Mouse (Mus musculus) limb, embryonic 13.5 days (tissue): ENCODE data around the gene Cep164. TPM values are rescaled to one million over a fixed set of nuclear protein-coding genes. Genes with fewer than 3 reads are reported as not detected.
"Not testable (repeated sequence)": the region's sequence is repeated elsewhere in the genome, so short reads cannot be mapped to it uniquely, and the experiment has no call there.

ENCODE experiments used
- ATAC-seq: fragments of 200-750 bp; cut with Nextera tagmentation; 2 replicates; pipeline ENCODE4 v1.8.0; 2017; ENCODE audit warnings: low read depth, moderate number of reproducible peaks, moderate TSS enrichment; ENCODE audit not compliant: low FRiP score
- H3K27ac ChIP-seq: fragments of 300-500 bp; sonication (generic); 2 replicates; pipeline ENCODE4 v1.5.1; 2015; ENCODE audit warnings: inconsistent platforms, mild to moderate bottlenecking, moderate library complexity
- H3K27me3 ChIP-seq: fragments of 300-500 bp; sonication (generic); 2 replicates; pipeline ENCODE4 v1.6.1; 2015; ENCODE audit warnings: mild to moderate bottlenecking, inconsistent platforms
- H3K36me3 ChIP-seq: fragments of 300-500 bp; sonication (generic); 2 replicates; pipeline ENCODE4 v1.6.1; 2015; ENCODE audit warnings: inconsistent platforms, mild to moderate bottlenecking, moderate library complexity
- H3K4me1 ChIP-seq: fragments of 300-500 bp; sonication (generic); 2 replicates; pipeline ENCODE4 v1.6.1; 2015; ENCODE audit warnings: inconsistent platforms
- H3K4me2 ChIP-seq: fragments of 300-500 bp; sonication (generic); replicated peaks from 2 replicates; pipeline ENCODE4 v1.6.1; 2015; ENCODE audit warnings: inconsistent platforms, mild to moderate bottlenecking, moderate library complexity
- H3K4me3 ChIP-seq: fragments of 300-500 bp; sonication (generic); 2 replicates; pipeline ENCODE4 v1.5.1; 2015; ENCODE audit warnings: moderate library complexity, mild to moderate bottlenecking, inconsistent platforms
- H3K9ac ChIP-seq: fragments of 300-500 bp; sonication (generic); 2 replicates; pipeline ENCODE4 v1.6.1; 2015; ENCODE audit warnings: mild to moderate bottlenecking, inconsistent platforms
- H3K9me3 ChIP-seq: fragments of 300-500 bp; sonication (generic); 2 replicates; pipeline ENCODE4 v1.6.1; 2016; ENCODE audit warnings: inconsistent platforms
- WGBS: fragments of 180-500 bp; shearing (Covaris S2); methylation state at CpG from one replicate; pipeline ENCODE4 v1.1.7; 2015; 5-methylcytosine and 5-hydroxymethylcytosine counted together
- polyA plus RNA-seq: library from polyadenylated mRNA; unstranded; fragments of >200 nt; fragmentation: Nextera tagmentation; extraction: Ambion mirVana; gene quantifications from 2 replicates; pipeline ENCODE4 v1.2.1, GENCODE M21; 2015

Gene Cep164
- polyA plus RNA-seq, 1 experiment from 2014 or later, result 31.6 TPM

DNA sequence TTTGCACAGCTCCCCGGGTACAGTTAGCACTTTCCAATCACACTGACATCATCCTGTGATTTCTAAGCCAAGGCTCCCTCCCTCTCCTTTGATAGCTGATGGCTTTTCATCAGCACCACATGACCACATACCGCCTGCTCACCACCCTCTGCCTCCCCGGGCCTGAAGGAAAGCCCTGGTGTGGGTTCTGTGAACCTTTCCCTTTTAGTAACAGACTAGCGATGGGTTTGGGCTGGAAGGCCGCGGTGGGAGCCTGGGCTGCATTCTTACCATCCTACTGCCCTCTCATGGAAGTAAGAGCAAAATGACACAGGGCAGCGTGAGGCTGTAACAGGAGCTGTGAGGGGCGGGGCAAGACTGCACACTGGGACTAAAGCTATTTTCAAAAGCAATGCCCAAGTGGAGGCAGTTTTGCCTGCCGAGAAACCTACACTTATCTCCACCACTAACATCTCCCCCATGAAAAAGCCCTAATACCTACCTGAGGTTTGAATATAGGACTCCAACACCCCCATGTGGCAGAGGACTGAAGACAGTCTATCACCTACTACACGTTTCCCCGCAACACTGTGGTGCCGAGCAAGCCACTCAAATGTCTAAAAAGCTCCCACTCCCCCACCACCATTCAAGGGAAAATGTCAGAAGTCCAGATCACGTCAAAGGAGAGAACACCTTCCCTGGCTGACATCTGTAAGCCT, 29.9 kb downstream of the Cep164 start:
- peak overlapping the region; percentile 46 for H3K4me2 ChIP-seq
- peak; percentile 86; the same call in 1 of the 2 replicates for ATAC-seq
- peaks cover 18% of the 10 kb centered on the region for H3K4me1 ChIP-seq
- no peaks in the 10 kb centered on the region for H3K9me3 ChIP-seq
- no peak overlapping the region for H3K4me3 ChIP-seq
- H3K27me3 ChIP-seq, result no peaks in the 10 kb centered on the region
- peaks cover 40% of the 10 kb centered on the region for H3K36me3 ChIP-seq
- H3K9ac ChIP-seq, result peak overlapping the region; percentile 50
- H3K27ac ChIP-seq, result peak overlapping the region; percentile 49; the same call in 1 of the 2 replicates
- WGBS, result 12% methylated on average over 13 of the region's 13 CpGs

DNA sequence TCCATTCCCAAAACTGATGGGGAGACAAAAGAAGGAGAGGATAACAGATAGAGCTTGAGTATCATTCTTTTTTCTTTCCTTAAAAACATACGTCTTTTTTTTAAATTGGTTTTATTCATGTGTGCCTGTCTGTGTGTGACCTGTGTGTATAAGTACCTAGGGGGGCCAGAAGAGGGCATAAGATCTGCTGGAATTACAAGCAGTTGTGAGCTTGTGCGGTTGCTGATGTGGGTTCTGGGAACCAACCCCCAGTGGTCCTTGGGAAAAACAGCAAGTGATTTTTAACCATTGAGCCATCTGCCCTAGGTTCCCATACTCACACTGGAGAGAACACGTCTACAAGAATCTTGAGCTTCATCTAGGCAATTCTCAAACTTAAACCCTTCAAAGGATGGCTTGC, 31.2 kb downstream of the Cep164 start:
- Histone ChIP-seq H3K4me2 (no peak overlapping the region), H3K9me3 (no peaks in the 10 kb centered on the region), H3K36me3 (peaks cover 47% of the 10 kb centered on the region), H3K9ac (no peak overlapping the region), H3K4me3 (no peak overlapping the region), H3K27me3 (no peaks in the 10 kb centered on the region), H3K4me1 (peaks cover 18% of the 10 kb centered on the region), H3K27ac (no peak overlapping the region)
- ATAC-seq, result no peak
- 88% methylated on average over 3 of the region's 3 CpGs for WGBS

- Histone ChIP-seq H3K9me3 (no peaks in the 10 kb centered on the region), H3K4me3 (no peak overlapping the region), H3K36me3 (peaks cover 49% of the 10 kb centered on the region), H3K4me1 (peaks cover 18% of the 10 kb centered on the region), H3K27me3 (no peaks in the 10 kb centered on the region), H3K9ac (no peak overlapping the region), H3K27ac (no peak overlapping the region), H3K4me2 (no peak overlapping the region)
- 91% methylated on average over 5 of the region's 5 CpGs for WGBS
- ATAC-seq, result no peak
Measured at GRCm38 (mm10) chr9:45795722-45796121, 32.8 kb downstream of the Cep164 start.

DNA sequence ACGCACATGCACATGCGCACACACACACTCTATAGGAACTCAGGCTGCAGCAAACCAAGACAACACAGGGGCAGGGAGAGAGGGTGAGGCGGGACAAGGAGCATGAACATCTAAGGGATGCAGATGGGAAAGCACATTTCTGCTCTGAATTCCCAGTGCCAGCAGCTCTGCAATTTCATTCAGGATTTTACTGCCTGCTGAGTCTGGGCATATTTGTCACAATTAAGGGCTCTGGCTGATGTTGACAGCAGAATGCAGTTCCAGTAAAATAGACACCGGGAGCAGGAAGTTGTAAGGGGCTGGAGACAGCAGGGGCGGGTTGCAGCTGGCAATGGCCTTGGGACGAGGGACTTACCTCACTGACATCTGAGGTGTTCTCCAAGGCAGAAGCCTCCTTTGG, 34.8 kb downstream of the Cep164 start:
- no peaks in the 10 kb centered on the region for H3K27me3 ChIP-seq
- WGBS, result 70% methylated on average over 6 of the region's 6 CpGs
- H3K4me3 ChIP-seq, result no peak overlapping the region
- peaks cover 9% of the 10 kb centered on the region for H3K4me1 ChIP-seq
- H3K9me3 ChIP-seq, result no peaks in the 10 kb centered on the region
- H3K27ac ChIP-seq, result no peak overlapping the region
- peaks cover 61% of the 10 kb centered on the region for H3K36me3 ChIP-seq
- H3K4me2 ChIP-seq, result no peak overlapping the region
- no peak for ATAC-seq
- no peak overlapping the region for H3K9ac ChIP-seq

DNA sequence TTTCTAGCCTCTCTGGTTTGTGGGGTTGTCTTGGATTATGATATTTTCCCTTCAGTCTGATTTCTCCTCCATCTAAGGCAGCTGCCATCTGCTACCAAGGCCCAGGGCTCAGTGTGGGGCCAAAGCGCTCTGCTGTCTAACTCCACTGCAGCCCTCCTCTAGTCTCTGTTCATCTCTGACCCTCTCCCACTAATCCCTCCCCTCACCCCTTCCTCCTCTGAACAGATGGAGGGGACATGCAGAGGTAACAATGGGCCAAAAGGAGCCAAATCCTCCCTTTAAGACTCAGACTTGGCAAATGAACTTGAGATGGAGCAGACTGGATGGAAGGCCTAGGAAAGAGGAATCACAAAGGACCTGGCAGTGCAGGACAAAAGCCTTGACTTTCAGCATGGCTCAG, 36.3 kb downstream of the Cep164 start:
- no peak overlapping the region for H3K4me3 ChIP-seq
- ATAC-seq, result no peak
- H3K4me1 ChIP-seq, result no peaks in the 10 kb centered on the region
- peaks cover 64% of the 10 kb centered on the region for H3K36me3 ChIP-seq
- 88% methylated on average over 1 of the region's 1 CpGs for WGBS
- H3K4me2 ChIP-seq, result no peak overlapping the region
- H3K9me3 ChIP-seq, result no peaks in the 10 kb centered on the region
- H3K27me3 ChIP-seq, result no peaks in the 10 kb centered on the region
- no peak overlapping the region for H3K9ac ChIP-seq
- no peak overlapping the region for H3K27ac ChIP-seq

DNA sequence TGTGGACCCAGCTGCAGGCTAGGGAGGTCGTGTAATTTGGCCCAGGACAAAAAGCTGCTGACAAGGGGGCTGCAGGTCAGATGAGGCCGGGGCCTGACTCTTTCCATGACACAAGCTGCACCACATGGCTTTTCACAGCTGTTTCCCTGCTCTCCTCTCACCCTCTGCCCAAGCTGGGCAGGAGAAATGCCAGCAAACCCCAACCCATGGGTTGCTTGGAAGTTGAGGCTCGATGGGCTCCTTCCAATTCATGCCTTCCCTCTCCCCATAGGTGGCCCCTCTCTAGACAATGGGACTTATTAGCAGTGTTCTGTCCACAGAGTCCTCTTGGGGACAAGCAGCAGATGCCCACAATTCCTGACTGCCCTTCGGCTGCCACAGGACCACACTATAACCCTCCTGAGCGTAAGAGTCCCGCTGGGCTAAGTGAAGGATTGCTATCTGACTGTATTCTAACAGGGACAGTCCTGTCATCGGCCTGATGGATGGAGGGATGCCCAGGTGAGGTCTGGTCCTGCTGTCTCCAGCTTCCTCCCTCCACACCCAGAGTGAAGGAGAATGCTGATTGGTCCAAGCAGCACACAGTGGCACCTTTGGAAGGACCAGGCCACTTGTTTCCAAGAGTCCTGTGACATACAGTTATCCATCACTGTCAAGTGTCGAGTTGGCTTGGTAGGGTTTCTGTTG, 36.9 kb downstream of the Cep164 start:
- no peaks in the 10 kb centered on the region for H3K27me3 ChIP-seq
- peaks cover 66% of the 10 kb centered on the region for H3K36me3 ChIP-seq
- no peak for ATAC-seq
- no peaks in the 10 kb centered on the region for H3K9me3 ChIP-seq
- 78% methylated on average over 8 of the region's 8 CpGs for WGBS
- H3K4me2 ChIP-seq, result no peak overlapping the region
- H3K4me1 ChIP-seq, result no peaks in the 10 kb centered on the region
- H3K4me3 ChIP-seq, result no peak overlapping the region
- H3K9ac ChIP-seq, result no peak overlapping the region
- no peak overlapping the region for H3K27ac ChIP-seq

DNA sequence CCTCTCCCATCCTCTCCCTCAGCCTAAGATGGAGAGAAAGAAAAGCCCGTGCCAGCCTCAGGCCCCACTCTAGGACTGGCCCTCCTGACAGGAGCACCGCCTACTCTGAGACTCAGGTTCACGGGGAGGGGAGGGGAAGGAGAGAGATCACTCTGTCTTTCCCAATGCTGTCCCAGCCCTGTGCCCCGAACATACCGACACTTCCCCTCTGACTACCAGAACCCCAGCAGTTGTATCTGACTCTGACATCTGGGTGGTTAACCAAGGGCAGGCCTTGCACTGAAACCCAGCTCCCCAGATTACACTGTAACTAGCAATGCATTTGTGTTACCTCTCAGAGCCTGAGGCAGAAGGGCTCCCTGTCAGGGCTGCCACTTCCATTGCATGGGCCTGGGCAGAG, 40.1 kb downstream of the Cep164 start:
- Histone ChIP-seq H3K27me3 (no peaks in the 10 kb centered on the region), H3K4me1 (peaks cover 3% of the 10 kb centered on the region; the same call in 1 of the 2 replicates), H3K4me3 (no peak overlapping the region), H3K27ac (no peak overlapping the region), H3K4me2 (no peak overlapping the region), H3K36me3 (peaks cover 65% of the 10 kb centered on the region), H3K9me3 (no peaks in the 10 kb centered on the region), H3K9ac (no peak overlapping the region)
- no peak for ATAC-seq
- WGBS, result 57% methylated on average over 5 of the region's 5 CpGs

GRCm38 (mm10) chr9:45787547-45787946, 40.9 kb downstream of the Cep164 start:
- H3K4me3 ChIP-seq, result no peak overlapping the region
- H3K4me2 ChIP-seq, result no peak overlapping the region
- peaks cover 57% of the 10 kb centered on the region for H3K36me3 ChIP-seq
- H3K9me3 ChIP-seq, result no peaks in the 10 kb centered on the region
- H3K4me1 ChIP-seq, result peaks cover 3% of the 10 kb centered on the region; the same call in 1 of the 2 replicates
- H3K27ac ChIP-seq, result no peak overlapping the region
- 85% methylated on average over 6 of the region's 6 CpGs for WGBS
- H3K9ac ChIP-seq, result no peak overlapping the region; the same call in 1 of the 2 replicates
- no peaks in the 10 kb centered on the region for H3K27me3 ChIP-seq
- no peak for ATAC-seq

DNA sequence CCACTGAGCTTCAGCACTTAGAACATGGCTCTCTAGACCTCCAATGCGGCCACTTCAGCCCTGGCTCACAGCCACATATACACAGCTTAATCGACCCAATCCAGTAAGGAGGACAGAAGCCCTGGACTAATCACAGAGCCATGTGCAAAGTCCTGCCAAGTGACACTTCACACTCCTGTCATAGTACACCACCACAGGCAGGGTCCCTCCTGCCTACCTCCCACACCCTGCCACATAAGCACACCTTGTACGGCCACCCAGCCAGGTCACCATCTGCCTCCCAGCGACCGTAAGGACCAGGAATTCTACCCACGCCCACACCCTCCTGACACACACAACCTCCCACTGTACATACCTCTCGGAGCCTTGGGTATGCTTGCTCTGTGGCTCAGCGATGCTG, 41.4 kb downstream of the Cep164 start:
- no peak overlapping the region for H3K27ac ChIP-seq
- H3K4me2 ChIP-seq, result no peak overlapping the region
- 89% methylated on average over 8 of the region's 8 CpGs for WGBS
- H3K36me3 ChIP-seq, result peaks cover 56% of the 10 kb centered on the region
- no peaks in the 10 kb centered on the region for H3K9me3 ChIP-seq
- H3K9ac ChIP-seq, result no peak overlapping the region; the same call in 1 of the 2 replicates
- H3K4me3 ChIP-seq, result no peak overlapping the region
- peaks cover 3% of the 10 kb centered on the region; the same call in 1 of the 2 replicates for H3K4me1 ChIP-seq
- no peaks in the 10 kb centered on the region for H3K27me3 ChIP-seq
- no peak for ATAC-seq

GRCm38 (mm10) chr9:45783249-45784069, 45.0 kb downstream of the Cep164 start:
- H3K27me3 ChIP-seq, result no peaks in the 10 kb centered on the region
- H3K4me3 ChIP-seq, result no peak overlapping the region
- 81% methylated on average over 12 of the region's 12 CpGs for WGBS
- H3K4me2 ChIP-seq, result no peak overlapping the region
- peaks cover 3% of the 10 kb centered on the region; the same call in 1 of the 2 replicates for H3K4me1 ChIP-seq
- peaks cover 49% of the 10 kb centered on the region for H3K36me3 ChIP-seq
- H3K9me3 ChIP-seq, result no peaks in the 10 kb centered on the region
- ATAC-seq, result no peak
- peak overlapping the region; percentile 39; the same call in 1 of the 2 replicates for H3K9ac ChIP-seq
- 0 out of 2 replicates have a peak overlapping the region, but pooled peaks have one; percentile 11 for H3K27ac ChIP-seq

DNA sequence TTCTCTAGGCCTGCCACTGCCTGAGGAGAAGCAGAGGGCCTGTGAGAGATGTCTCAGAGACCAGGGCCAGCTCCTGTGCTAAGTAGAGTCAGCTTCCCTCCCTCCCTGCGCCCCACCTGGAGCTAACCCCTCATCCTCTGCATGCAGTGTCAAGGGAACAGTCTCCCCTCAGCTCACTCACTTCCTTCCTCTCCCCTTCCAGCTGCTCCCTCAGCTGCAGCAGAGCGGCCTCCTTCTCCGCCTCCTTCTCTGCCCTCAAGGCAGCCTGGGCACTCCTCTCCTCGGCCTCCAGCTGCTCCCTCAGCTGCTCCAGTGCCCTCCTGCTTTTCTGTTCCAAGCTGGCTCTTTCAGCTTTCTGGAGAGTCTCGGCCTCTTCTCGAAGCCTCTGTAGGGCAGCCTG, 49.3 kb downstream of the Cep164 start:
- H3K27me3 ChIP-seq, result no peaks in the 10 kb centered on the region
- H3K9me3 ChIP-seq, result no peaks in the 10 kb centered on the region
- no peak overlapping the region for H3K4me3 ChIP-seq
- no peaks in the 10 kb centered on the region for H3K4me1 ChIP-seq
- ATAC-seq, result no peak
- WGBS, result 71% methylated on average over 6 of the region's 6 CpGs
- no peak overlapping the region for H3K27ac ChIP-seq
- H3K9ac ChIP-seq, result no peak overlapping the region
- no peak overlapping the region for H3K4me2 ChIP-seq
- H3K36me3 ChIP-seq, result peaks cover 67% of the 10 kb centered on the region

GRCm38 (mm10) chr9:45776176-45776575, 52.3 kb downstream of the Cep164 start:
- H3K27me3 ChIP-seq, H3K4me2 ChIP-seq, H3K4me1 ChIP-seq, H3K27ac ChIP-seq, ATAC-seq, H3K4me3 ChIP-seq, H3K9me3 ChIP-seq, H3K9ac ChIP-seq: not testable (repeated sequence)
- peaks cover 81% of the 10 kb centered on the region for H3K36me3 ChIP-seq
- WGBS, result 77% methylated on average over 3 of the region's 3 CpGs
